ENCODE assay signal across 8 mouse cellular contexts in genomic region chr10:120666985-120667677, GRCm38 (mm10).
DNase-seq lines count a peak whose midpoint lies in the region; ATAC-seq and TF ChIP-seq lines count a peak whose summit lies in the region.

No protein-coding gene starts in this region.

- no peaks in the 10 kb centered on the region for H3K79me2 ChIP-seq in MEL (ENCODE audit: control insufficient read depth, insufficient read depth, low read length, poor library complexity)

- no peaks in the 10 kb centered on the region for H3K4me1 ChIP-seq in hindbrain, embryonic 10.5 days (replicated peaks)
- H3K4me1 ChIP-seq in hindbrain, embryonic 12.5 days = no peaks in the 10 kb centered on the region
- H3K4me1 ChIP-seq in MEL (ENCODE audit: control insufficient read depth in 1 of 2, insufficient read depth in 2 of 2, low read length in 2 of 2) = peaks cover 5 to 13% of the 10 kb centered on the region in 2 experiments; a peak in 3 of 4 replicates

- H3K27ac ChIP-seq in hindbrain, embryonic 10.5 days = no peak overlapping the region
- H3K27ac ChIP-seq in hindbrain, embryonic 12.5 days = no peak overlapping the region
- no peak overlapping the region for H3K27ac ChIP-seq in MEL (ENCODE audit: control insufficient read depth, low read depth, low read length)

- 64% methylated on average over 12 of the region's 12 CpGs for WGBS in hindbrain, embryonic 10.5 days
- WGBS in hindbrain, embryonic 12.5 days = 60% methylated on average over 12 of the region's 12 CpGs

- TF ChIP-seq EP300 in MEL (IDR thresholded peaks at IDR 0.05; ENCODE audit: low read depth in 1 of 2, low read length in 2 of 2) = no peak

- no peaks in the 10 kb centered on the region for H3K27me3 ChIP-seq in hindbrain, embryonic 10.5 days (ENCODE audit: insufficient read depth, poor library complexity, severe bottlenecking)
- no peaks in the 10 kb centered on the region for H3K27me3 ChIP-seq in hindbrain, embryonic 12.5 days
- H3K27me3 ChIP-seq in MEL (ENCODE audit: control insufficient read depth in 1 of 2, insufficient read depth in 2 of 2, low read length in 2 of 2) = no peaks in the 10 kb centered on the region

- H3K9ac ChIP-seq in hindbrain, embryonic 12.5 days = no peak overlapping the region
- no peak overlapping the region for H3K9ac ChIP-seq in MEL (ENCODE audit: control insufficient read depth, low read depth, low read length, poor library complexity, severe bottlenecking)

- H3K9me3 ChIP-seq in hindbrain, embryonic 10.5 days = no peaks in the 10 kb centered on the region
- no peaks in the 10 kb centered on the region for H3K9me3 ChIP-seq in hindbrain, embryonic 12.5 days (replicated peaks)
- H3K9me3 ChIP-seq in MEL (replicated peaks; ENCODE audit: insufficient read depth, low read length) = no peaks in the 10 kb centered on the region

- TF ChIP-seq RAD21 in MEL (IDR thresholded peaks at IDR 0.05; ENCODE audit: low read depth, low read length) = no peak

- ATAC-seq in hindbrain, embryonic 12.5 days (ENCODE audit: low FRiP score) = no peak

- H3K4me2 ChIP-seq in hindbrain, embryonic 12.5 days (replicated peaks) = no peak overlapping the region

- TF ChIP-seq CTCF in MEL (IDR thresholded peaks at IDR 0.05 in 2 of 3, conservative IDR thresholded peaks at IDR 0.05 in 1 of 3; ENCODE audit: control insufficient read depth in 1 of 3, insufficient read depth in 1 of 3, low read depth in 2 of 3, low read length in 3 of 3, poor library complexity in 1 of 3, severe bottlenecking in 1 of 3) = peak in 2 of 3 experiments; percentile 31 to 37; a peak in 4 of 6 replicates

- H3K4me3 ChIP-seq in hindbrain, embryonic 10.5 days = no peak overlapping the region
- no peak overlapping the region for H3K4me3 ChIP-seq in hindbrain, embryonic 12.5 days
- no peak overlapping the region for H3K4me3 ChIP-seq in MEL (ENCODE audit: control insufficient read depth in 1 of 2, insufficient read depth in 1 of 2, low read depth in 2 of 2, low read length in 2 of 2)

- H3K36me3 ChIP-seq in hindbrain, embryonic 10.5 days = no peaks in the 10 kb centered on the region
- no peaks in the 10 kb centered on the region for H3K36me3 ChIP-seq in hindbrain, embryonic 12.5 days
- peaks cover 0 to 6% of the 10 kb centered on the region in 2 experiments; a peak in 2 of 4 replicates for H3K36me3 ChIP-seq in MEL (ENCODE audit: control insufficient read depth in 1 of 2, insufficient read depth in 2 of 2, low read length in 2 of 2)

- DNase-seq in hindbrain, embryonic 10.5 days (ENCODE audit: low spot score) = peak; percentile 68
- DNase-seq in MEL (ENCODE audit: low read depth, low spot score) = no peak
- DNase-seq in cerebellum, postnatal 14 days = peak; percentile 73 to 84
- peak; percentile 15 to 30 for DNase-seq in gastrocnemius, adult 8-10 months (ENCODE audit: low spot score in 2 of 2)
- peak; percentile 78 for DNase-seq in kidney, postnatal 10 days
- DNase-seq in lung, postnatal 25 days (ENCODE audit: low spot score) = peak; percentile 65
- DNase-seq in thymus, postnatal 4 days = peak; percentile 57

- TF ChIP-seq POLR2A in MEL (IDR thresholded peaks at IDR 0.05; ENCODE audit: control insufficient read depth in 1 of 2, insufficient read depth in 1 of 2, low read depth in 1 of 2, low read length in 2 of 2, poor library complexity in 1 of 2) = no peak

TF ChIP-seq in MEL, 35 proteins besides CTCF, POLR2A, EP300 and RAD21:
- TF ChIP-seq HCFC1 (IDR thresholded peaks at IDR 0.05; ENCODE audit: low read depth, low read length) (no peak), KAT2A (conservative IDR thresholded peaks at IDR 0.05; ENCODE audit: low read depth, low read length) (no peak), ETS1 (IDR thresholded peaks at IDR 0.05; ENCODE audit: low read depth, low read length) (no peak), MYB (IDR thresholded peaks at IDR 0.05; ENCODE audit: low read depth, low read length) (no peak), TCF12 (IDR thresholded peaks at IDR 0.05; ENCODE audit: low read depth, low read length) (no peak), MAX (IDR thresholded peaks at IDR 0.05; ENCODE audit: low read length) (no peak), USF2 (IDR thresholded peaks at IDR 0.05; ENCODE audit: borderline replicate concordance in 1 of 2, insufficient read depth in 1 of 2, low read depth in 1 of 2, low read length in 2 of 2) (no peak), NELFE (IDR thresholded peaks at IDR 0.05; ENCODE audit: low read depth, low read length) (no peak), ZKSCAN1 (IDR thresholded peaks at IDR 0.05; ENCODE audit: low read depth, low read length) (no peak), RCOR1 (IDR thresholded peaks at IDR 0.05; ENCODE audit: low read depth, low read length) (no peak), SMC3 (IDR thresholded peaks at IDR 0.05; ENCODE audit: low read depth, low read length) (no peak), TAL1 (IDR thresholded peaks at IDR 0.05; ENCODE audit: low read length) (no peak), ELF1 (IDR thresholded peaks at IDR 0.05; ENCODE audit: low read depth, low read length) (no peak), BHLHE40 (IDR thresholded peaks at IDR 0.05; ENCODE audit: borderline replicate concordance, low read depth, low read length) (no peak), MYC (IDR thresholded peaks at IDR 0.05; ENCODE audit: low read depth, low read length) (no peak)
